Mouse (Mus musculus) cerebellum, postnatal 10 days (tissue): ENCODE data around the gene Gpr174.
"Not testable (repeated sequence)": the region's sequence is repeated elsewhere in the genome, so short reads cannot be mapped to it uniquely, and the experiment has no call there.

Experiments used
- DNase-seq, 2 experiments: peaks; one replicate each; pipeline ENCODE4 v3.0.0; 2021; ENCODE audit warnings: mixed read lengths in 2 of 2

The Gpr174 gene

GRCm38 (mm10) chrX:107255486-107256227 is at the start of gene Gpr174:
Gene Gpr174, plus strand, starts transcription at chrX:107255878.
- DNase-seq = no peak

GRCm38 (mm10) chrX:107217577-107218090 is 38.0 kb upstream of the Gpr174 start:
- no peak for DNase-seq

- no peak for DNase-seq
Measured at GRCm38 (mm10) chrX:107224846-107225245, 30.8 kb upstream of the Gpr174 start.

- no peak for DNase-seq
Measured at GRCm38 (mm10) chrX:107231214-107231613, 24.5 kb upstream of the Gpr174 start.

GRCm38 (mm10) chrX:107234655-107235054 is 21.0 kb upstream of the Gpr174 start:
- no peak for DNase-seq

- no peak for DNase-seq
Measured at GRCm38 (mm10) chrX:107236461-107236860, 19.2 kb upstream of the Gpr174 start.

GRCm38 (mm10) chrX:107250390-107250789 is 5.3 kb upstream of the Gpr174 start:
- no peak for DNase-seq

GRCm38 (mm10) chrX:107264619-107265018 is 8.9 kb downstream of the Gpr174 start:
- DNase-seq = no peak

- DNase-seq = no peak
Measured at GRCm38 (mm10) chrX:107277606-107278005, 21.9 kb downstream of the Gpr174 start.

GRCm38 (mm10) chrX:107284211-107284610 is 28.5 kb downstream of the Gpr174 start:
- no peak for DNase-seq

- DNase-seq = not testable (repeated sequence)
Measured at GRCm38 (mm10) chrX:107297861-107298260, 42.2 kb downstream of the Gpr174 start.

GRCm38 (mm10) chrX:107298761-107299160 is 43.1 kb downstream of the Gpr174 start:
- DNase-seq = no peak

- DNase-seq = no peak
Measured at GRCm38 (mm10) chrX:107306492-107306891, 50.8 kb downstream of the Gpr174 start.

- DNase-seq = no peak
Measured at GRCm38 (mm10) chrX:107312533-107312932, 56.9 kb downstream of the Gpr174 start.

- no peak for DNase-seq
Measured at GRCm38 (mm10) chrX:107325697-107326381, 70.2 kb downstream of the Gpr174 start.

- DNase-seq = no peak
Measured at GRCm38 (mm10) chrX:107329849-107330248, 74.2 kb downstream of the Gpr174 start.

GRCm38 (mm10) chrX:107336609-107337008 is 80.9 kb downstream of the Gpr174 start:
- DNase-seq = no peak

GRCm38 (mm10) chrX:107341980-107342379 is 86.3 kb downstream of the Gpr174 start:
- DNase-seq = no peak
